Mouse (Mus musculus) bone marrow macrophage, adult 2 months (primary cell): ENCODE data around the gene Prkn.

Experiments
- CTCF ChIP-seq: IDR thresholded peaks from 2 replicates; pipeline ENCODE4 v1.5.1; 2012; ENCODE audit warnings: low read depth, mild to moderate bottlenecking, low read length, moderate library complexity
- POLR2A ChIP-seq: IDR thresholded peaks from 2 replicates; pipeline ENCODE4 v1.6.1; 2012; ENCODE audit warnings: mild to moderate bottlenecking, low read depth, low read length, borderline replicate concordance

DNA sequence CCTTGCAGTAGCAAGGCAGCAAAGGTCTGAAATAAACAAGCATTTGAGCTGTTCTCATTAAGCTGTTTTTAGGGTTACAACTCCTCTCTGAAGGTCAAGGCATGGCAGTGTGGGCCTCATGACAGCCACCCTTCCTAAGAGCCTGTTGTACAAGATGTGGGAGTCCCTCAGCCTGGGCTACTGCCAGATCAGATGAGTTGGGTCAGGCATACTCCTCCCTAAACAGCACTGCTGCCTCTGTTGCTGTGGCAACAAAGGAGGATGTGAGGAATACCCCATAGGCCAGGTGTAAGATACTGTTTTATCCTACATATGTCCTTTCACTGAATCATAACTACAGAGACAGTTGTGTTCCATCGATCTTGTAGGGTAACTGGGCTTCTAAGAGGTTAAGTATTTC, 882.3 kb downstream of the Prkn start:
- TF ChIP-seq POLR2A = no peak
- TF ChIP-seq CTCF = no peak
